Mouse (Mus musculus): ENCODE measurements at regions not wholly inside any gene's neighbourhood (a gene's known extent, or its start where the extent isn't known, plus 50 kb on each side); places are given as distances from the start of the nearest gene placed in this dataset.
"Not testable (repeated sequence)": the region's sequence is repeated elsewhere in the genome, so short reads cannot be mapped to it uniquely, and the experiment has no call there.

DNA sequence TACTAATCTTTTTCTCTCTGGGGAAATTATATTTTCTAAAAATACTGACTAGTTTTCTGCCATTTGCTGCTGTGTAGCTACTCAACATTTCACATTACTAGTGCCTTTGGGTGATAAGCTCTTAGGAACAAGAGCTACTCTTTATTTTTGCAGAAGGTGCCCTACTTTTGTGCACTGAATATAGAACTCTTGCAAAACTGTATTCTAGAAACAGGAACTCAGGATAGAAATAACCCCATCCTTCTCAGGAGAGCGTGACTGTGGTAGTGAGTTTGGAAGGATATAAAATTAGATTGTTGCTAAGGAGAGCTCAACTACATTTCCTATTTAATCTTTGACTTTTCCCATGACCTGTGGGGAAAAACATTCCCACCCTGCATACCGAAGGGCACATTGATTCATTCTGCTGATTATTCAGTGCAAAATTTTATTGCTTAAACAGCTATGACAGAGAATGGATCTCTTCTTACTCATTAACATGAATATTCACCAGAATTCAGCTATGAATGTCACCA, 408.0 kb upstream of the Nrsn1 start:
- ATAC-seq (replicated peaks; ENCODE audit: insufficient number of reproducible peaks, low FRiP score, low TSS enrichment, poor library complexity, severe bottlenecking) = no peak

DNA sequence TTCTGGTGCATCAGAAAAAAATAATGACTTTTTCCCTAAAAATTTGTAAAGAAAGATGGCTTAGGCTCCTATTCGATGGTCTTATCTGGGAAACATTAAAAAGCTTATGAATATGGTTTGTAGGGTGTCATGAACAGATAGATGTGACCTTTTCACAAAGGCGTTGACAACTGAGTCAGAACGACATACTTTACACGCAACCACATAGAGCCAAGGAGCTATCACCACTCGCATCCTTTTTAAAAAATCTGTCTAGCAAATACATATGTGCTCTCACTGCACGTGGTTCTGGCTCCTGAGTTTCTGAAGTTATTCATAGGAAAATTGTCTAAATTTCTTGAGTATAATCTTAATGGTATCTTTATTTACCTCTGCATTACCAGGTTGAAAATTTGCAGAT, 404.9 kb upstream of the Nrsn1 start:
- ATAC-seq (replicated peaks; ENCODE audit: insufficient number of reproducible peaks, low FRiP score, low TSS enrichment, poor library complexity, severe bottlenecking) = no peak

DNA sequence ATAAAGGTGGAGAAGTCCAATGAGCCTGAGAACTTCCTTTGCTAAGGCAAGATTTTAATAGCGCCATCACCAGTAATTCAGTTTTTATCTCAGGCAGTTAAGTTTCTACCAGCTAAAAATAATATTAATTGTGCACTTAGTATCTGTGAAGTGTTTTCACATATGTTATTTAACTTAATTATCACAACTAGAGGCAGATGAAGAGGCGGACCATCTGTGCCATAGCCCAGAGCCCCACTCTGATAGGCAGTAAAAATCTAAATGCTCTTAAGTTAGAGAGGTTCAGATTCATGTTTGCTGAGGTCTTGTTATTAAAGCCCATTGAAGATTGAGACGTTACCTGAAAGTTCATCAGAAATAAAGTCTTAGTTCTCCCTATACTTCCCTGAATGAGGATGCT, 395.7 kb upstream of the Nrsn1 start:
- ATAC-seq (replicated peaks; ENCODE audit: insufficient number of reproducible peaks, low FRiP score, low TSS enrichment, poor library complexity, severe bottlenecking) = no peak

DNA sequence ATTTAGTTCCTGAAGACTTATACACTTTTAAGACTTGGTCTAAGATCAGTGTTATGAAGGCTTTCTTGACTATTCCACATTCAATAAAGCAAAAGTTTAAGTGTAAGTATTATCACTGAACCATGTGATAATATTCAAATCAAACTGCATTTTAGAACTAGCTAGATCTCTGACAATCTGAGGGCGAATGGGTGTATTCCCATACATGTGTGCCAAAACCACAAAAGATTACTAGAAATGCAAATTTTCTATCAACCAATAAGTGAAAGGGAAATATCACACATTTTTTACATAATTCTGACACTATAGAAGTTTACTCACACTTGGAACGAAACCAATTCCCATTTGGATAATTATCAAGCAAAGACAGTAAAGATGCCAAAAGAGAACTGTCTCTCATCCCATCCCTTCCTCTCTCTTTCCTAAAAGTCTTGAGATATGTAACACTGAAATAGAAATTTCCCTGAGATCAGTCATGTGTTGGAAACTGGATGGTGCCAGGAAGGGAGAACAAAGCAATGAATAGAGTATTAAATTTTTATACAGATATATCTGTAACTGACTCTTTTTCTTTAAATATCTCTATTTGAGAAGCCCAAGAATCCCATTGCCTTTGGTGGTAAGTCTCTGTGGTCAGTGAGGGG, 394.8 kb upstream of the Nrsn1 start:
- no peak for ATAC-seq (replicated peaks; ENCODE audit: insufficient number of reproducible peaks, low FRiP score, low TSS enrichment, poor library complexity, severe bottlenecking)

DNA sequence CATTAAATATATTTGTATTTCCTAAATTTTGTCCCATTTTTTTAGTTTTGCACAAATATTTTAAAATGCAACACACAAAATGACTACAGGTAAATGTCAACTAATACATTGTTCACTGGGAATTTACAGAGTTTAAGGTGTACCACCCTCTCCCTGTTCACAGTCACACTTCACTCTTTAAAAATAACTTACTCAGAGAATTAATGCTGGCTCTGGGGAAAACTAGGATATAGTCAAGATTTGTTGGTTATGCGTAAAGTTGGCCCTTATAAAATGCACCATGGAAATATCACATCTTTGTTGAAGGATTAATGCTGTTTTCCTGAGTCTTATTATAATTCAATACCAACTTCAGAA, 378.1 kb upstream of the Nrsn1 start:
- ATAC-seq (replicated peaks; ENCODE audit: insufficient number of reproducible peaks, low FRiP score, low TSS enrichment, poor library complexity, severe bottlenecking) = no peak

DNA sequence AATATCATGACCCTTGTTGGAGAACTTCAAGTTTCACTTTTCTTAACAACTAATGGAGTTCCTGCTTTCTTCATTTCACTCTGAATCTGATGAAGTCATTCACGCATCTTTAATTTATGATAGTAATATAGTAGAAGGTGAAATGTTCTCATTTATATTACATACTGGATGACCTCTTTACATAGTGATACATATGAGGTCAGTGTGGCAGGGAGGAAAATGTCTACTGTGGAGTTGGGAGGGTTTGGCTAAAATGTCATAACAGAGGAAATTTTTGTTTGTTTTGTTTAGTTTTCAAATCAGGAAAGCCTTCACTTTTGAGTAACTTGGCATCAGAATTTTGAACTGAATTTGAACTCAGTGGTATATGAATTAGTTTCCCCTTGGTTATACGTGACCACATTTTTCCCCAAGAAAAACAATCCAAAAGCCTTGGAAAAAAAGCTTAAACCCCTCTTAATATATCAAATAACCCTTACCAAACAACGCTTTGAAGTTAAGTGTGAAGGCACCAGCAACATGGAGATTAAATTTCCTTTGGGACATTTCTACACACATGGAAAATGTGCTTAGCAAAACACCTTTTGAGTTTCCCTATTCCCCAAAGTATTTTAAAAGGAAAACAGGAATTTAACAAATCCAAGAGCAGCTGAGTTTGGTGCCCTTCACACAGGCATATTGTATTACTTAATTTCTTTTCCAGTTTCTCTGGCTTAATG, 377.6 kb upstream of the Nrsn1 start:
- no peak for ATAC-seq (replicated peaks; ENCODE audit: insufficient number of reproducible peaks, low FRiP score, low TSS enrichment, poor library complexity, severe bottlenecking)

DNA sequence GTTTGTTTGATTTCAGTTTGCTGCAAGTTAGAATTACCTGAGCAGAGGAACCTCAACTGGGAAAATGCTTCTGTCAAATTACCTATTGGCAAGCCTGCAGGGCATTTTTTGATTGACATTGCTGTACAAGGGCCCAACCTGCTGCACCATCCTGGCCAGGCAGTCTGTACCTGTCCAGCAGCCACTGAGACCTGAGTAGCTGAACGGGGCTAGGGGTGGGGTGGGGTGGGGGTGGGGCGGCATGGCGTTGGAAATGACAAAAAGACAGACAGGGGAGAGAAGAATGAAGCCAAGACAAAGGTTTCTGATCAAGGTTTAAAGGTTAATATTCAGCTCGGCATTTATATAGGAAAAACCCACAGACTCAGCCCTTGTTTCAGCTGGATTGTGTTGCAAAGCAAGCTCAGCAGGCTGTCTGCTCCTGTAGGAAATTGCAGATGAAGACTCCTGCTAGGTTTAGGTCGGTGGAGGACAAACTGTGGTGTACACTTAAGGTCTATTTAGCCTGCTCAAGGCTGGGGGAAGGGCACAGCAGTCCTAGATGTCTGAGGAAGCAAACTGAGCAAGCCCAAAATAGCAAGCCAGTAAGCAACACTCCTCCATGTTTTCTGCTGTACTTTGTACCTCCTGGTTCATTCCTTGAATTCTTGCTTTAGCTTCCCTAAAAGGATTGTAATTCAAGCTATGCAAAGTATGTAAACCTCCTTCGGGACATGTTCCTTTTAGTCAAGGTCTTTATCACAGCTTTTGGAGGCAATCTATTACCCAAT, 369.4 kb upstream of the Nrsn1 start:
- ATAC-seq (replicated peaks; ENCODE audit: insufficient number of reproducible peaks, low FRiP score, low TSS enrichment, poor library complexity, severe bottlenecking) = no peak

DNA sequence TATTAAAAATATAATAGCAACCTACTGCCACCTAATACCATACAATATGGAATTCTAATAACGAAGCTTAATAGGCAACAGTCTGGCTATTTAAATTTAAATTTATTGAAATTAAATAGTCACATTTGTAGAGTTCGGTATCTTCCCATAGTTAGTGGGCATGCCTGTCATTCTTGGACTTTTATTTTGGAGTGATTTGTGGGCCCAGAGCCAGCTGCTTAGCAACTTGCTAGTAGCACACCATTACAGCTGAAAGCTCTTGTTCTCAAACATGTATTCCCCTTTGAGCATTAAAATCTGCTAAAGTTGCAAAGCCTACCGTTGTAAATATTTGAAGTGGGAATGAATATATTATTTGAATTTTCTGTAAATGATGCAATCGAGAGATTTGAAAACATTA, 359.2 kb upstream of the Nrsn1 start:
- no peak for ATAC-seq (replicated peaks; ENCODE audit: insufficient number of reproducible peaks, low FRiP score, low TSS enrichment, poor library complexity, severe bottlenecking)

DNA sequence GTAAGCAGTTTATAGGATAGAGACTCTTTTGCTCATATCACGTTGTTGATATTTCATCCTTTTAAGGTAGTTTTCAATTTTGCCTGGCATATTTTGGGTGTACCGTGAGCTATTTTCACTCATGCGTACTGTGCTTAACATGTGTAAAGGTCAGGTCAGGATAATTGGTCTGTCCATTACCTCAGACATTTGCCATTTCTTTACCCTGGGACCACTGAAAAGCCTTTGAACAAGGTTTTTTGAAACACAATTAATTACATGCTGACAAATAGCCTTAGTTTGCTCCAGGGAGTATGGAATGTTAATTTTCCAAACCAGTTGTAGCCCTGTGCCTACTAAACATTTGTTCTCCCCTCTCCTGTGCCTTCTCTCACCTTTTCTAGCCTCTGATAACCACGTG, 347.3 kb upstream of the Nrsn1 start:
- no peak for ATAC-seq (replicated peaks; ENCODE audit: insufficient number of reproducible peaks, low FRiP score, low TSS enrichment, poor library complexity, severe bottlenecking)

DNA sequence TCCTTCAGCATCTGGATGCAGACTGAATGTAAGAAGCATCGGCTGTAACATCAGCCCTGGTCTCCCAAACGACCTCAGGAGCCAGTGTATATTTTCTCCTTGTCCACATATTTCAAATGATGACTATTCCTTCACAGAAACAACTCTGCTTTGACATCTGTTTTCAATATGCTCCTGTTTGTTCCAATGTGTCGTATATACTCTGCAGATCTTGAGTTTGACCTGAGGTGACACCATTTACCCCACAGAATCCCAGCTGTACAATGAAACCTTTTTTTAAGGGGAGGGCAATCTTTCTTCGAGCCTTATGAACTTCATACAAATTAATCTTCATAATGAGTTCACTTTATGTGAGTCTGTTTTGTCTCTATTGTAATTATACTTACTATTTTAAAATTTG, 341.7 kb upstream of the Nrsn1 start:
- no peak for ATAC-seq (replicated peaks; ENCODE audit: insufficient number of reproducible peaks, low FRiP score, low TSS enrichment, poor library complexity, severe bottlenecking)

DNA sequence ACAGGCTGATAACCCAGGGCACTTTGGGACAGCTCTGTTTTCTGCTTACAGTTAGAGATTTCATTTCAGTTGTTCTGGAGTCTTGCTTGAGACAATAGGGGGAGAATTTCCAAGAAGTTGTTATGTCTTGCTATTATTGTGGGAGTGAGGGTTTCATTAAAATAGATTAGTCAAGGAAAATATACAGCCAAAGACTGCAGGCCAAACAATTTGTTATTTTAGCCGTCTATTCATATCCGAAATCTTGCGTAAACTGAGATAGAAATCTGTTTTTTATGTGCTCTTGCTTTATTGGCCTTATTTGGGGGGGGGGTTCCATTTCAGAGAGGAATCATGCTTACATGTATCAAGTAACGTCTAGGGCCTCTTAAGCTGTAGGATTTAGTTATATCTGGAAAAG, 339.3 kb upstream of the Nrsn1 start:
- no peak for ATAC-seq (replicated peaks; ENCODE audit: insufficient number of reproducible peaks, low FRiP score, low TSS enrichment, poor library complexity, severe bottlenecking)

DNA sequence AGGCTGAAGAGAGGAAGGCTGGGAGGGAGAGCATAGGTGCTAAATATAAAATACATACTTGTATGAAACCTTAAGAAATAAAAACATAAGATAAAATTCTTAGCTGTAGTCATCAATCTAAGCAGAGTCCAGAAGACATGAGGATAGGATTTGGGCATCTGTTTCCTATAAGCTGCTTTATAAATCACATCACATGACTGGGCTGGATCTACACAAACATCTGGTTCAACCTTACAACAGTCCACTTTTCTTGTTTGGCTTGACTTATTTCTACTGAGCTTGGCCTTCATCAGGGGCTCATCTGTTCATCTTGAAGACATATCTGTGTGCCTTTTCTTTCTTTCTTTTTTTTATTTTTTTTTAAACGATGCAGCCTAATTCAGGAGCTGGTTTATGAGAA, 338.9 kb upstream of the Nrsn1 start:
- no peak for ATAC-seq (replicated peaks; ENCODE audit: insufficient number of reproducible peaks, low FRiP score, low TSS enrichment, poor library complexity, severe bottlenecking)

DNA sequence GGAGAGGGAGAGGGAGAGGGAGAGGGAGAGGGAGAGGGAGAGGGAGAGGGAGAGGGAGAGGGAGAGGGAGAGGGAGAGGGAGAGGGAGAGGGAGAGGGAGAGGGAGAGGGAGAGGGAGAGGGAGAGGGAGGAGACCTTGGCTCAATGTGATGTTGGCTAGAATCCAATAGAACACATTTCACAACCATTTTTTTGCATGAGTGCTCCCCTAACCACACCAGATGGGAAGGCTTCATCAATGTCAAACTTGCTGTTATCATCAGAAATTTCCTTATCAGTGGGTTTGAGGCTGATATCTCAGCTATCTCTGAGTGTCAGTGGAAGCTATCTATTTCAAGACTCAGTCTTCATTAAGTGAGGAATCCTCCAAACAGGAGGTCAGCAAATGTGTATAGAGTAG, 331.0 kb upstream of the Nrsn1 start:
- ATAC-seq (replicated peaks; ENCODE audit: insufficient number of reproducible peaks, low FRiP score, low TSS enrichment, poor library complexity, severe bottlenecking) = not testable (repeated sequence)

DNA sequence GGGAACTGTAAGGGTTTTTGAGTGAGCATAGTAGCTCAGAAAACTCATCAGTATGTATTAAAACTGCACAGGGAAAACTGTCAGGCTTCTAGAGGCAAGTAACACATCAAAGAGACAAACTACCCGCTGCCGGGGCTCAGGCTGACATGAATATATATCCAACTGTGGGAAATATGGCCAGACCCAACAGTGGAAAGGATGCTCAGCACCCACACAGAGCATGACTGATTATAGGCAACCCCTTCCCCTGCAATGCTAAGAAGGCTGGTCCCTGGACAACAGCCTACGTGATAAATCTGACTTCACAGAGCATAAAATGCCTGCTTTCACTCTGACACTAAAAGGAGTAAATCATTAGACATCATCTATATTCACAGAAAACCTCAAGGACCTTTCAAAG, 324.3 kb upstream of the Nrsn1 start:
- ATAC-seq (replicated peaks; ENCODE audit: insufficient number of reproducible peaks, low FRiP score, low TSS enrichment, poor library complexity, severe bottlenecking) = no peak

DNA sequence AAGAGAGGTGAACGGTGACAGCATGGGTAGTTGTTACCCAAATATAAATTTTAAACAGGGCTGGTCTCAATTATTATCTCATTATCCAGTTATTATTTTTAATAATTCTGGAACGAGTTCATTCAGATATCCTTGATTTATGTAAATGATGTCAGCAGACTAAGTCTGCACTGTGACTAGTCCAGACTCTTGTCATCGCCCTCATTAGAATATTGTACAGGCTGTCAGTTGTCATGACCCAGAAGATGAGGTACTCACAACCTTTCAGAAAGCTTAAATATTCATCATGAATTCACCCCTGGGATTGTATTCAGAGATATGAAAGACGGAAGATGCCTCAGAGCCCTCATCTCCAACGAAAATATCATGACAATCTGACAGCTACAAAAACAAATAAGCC, 300.3 kb upstream of the Nrsn1 start:
- ATAC-seq (replicated peaks; ENCODE audit: insufficient number of reproducible peaks, low FRiP score, low TSS enrichment, poor library complexity, severe bottlenecking) = no peak

DNA sequence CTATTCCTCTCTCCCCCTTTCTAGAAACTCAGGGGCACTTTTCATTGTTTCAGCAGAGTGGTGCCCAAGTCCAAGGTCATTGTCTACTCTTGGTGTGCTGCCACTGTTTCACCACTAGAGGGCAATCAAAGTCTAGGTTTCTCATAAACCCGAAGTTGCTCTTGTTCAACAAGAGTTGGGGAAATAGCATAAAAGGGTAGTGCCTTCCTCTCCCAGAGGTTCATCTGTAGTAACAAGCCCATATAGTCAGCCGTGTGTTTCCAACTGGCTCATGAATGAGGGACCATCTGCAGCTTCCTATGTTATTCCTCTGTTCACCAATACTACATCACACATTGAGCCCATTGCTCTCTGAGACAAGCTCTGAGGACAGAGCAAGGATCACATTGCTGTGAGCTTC, 292.4 kb upstream of the Nrsn1 start:
- ATAC-seq (replicated peaks; ENCODE audit: insufficient number of reproducible peaks, low FRiP score, low TSS enrichment, poor library complexity, severe bottlenecking) = no peak

DNA sequence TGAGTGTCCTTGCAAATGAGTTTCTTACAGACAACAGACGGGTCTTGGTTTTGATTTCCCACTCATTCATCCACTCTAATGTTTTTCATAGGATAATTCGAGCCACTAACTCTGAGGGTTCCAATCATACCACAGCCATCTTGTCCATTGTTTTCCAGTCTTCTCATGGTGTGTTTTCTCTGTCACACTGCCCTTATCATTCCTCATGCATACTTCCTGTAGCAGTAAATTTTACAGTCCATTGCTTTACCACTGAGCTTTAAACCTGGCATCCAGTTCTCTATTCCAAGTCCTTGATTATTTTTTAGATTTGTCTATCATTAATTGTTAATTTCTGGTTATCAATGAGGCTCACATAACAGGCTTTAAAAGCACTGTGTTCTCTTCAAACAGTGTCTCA, 290.0 kb upstream of the Nrsn1 start:
- no peak for ATAC-seq (replicated peaks; ENCODE audit: insufficient number of reproducible peaks, low FRiP score, low TSS enrichment, poor library complexity, severe bottlenecking)

DNA sequence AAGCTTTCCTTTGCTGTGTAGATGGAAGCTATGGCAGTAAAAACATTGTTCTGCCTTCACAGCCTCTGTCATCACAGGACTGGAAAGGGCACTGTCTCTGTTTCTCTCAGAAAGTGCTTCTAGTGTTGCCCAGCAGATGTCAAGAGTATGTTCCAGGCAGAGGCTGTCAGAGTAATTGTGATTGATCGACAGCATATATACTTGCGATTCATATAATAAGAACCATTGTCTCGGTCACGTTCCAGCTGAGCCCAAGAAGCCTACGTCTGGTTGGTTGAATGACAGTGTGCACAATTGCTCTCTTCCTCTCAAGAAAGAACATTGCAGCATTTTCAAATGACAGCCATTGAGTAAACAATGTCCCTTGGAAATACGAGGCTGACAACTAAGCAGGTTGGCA, 284.7 kb upstream of the Nrsn1 start:
- no peak for ATAC-seq (replicated peaks; ENCODE audit: insufficient number of reproducible peaks, low FRiP score, low TSS enrichment, poor library complexity, severe bottlenecking)

DNA sequence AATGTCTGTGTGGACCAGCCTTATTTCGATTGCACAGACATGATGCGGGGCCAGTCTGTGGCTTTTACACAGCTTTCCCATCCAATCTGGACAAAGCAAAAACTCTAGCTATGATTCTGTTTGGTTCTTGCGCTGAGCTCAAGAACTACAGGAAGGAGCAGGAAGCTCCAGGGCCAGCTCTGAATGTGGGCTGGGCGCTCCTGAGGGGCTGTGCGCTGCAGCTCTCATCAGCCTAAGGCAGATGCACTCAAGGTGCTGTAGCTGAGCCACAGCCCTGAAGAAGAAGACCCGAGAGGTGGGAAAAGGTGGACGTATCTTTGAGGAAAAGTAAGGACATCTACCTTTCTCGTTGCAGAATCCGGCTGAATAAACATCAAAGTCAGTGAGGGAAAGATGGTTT, 278.2 kb upstream of the Nrsn1 start:
- ATAC-seq (replicated peaks; ENCODE audit: insufficient number of reproducible peaks, low FRiP score, low TSS enrichment, poor library complexity, severe bottlenecking) = no peak
